Mouse (Mus musculus) granulocyte monocyte progenitor cell, adult 5-6 weeks (primary cell): ENCODE measurements at regions not wholly inside any gene's neighbourhood (a gene's known extent, or its start where the extent isn't known, plus 50 kb on each side); places are given as distances from the start of the nearest gene placed in this dataset.

Experiments used
- ATAC-seq: replicated peaks from 2 replicates; pipeline ENCODE4 v1.8.0; 2016; ENCODE audit warnings: mild to moderate bottlenecking, moderate TSS enrichment, inconsistent platforms; ENCODE audit not compliant: poor library complexity, severe bottlenecking

- no peak for ATAC-seq
These were observed 242.8 kb downstream of the 1700064H15Rik start for GRCm38 (mm10) chr3:19385675-19386074.

DNA sequence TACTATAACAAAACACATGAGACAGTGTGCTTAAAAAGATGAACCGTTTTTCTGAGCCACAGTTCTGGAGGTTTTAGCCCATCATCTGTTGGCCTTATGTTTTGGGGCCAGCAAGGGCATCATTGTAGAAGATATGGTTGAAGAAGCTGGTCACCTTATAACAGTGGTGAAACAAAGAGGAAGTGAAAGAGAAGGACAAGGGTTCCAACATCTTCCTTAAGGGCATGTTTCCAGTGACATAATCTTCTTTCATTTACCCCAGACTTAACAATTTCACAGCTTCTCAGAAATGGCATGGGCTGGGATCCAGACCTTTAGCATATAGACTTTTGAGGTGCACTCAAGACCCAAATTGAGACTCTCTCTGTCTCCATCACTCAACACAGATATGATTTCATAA lies 259.5 kb downstream of the 1700064H15Rik start:
- peak; percentile 87 for ATAC-seq

- no peak for ATAC-seq
These were observed 260.7 kb downstream of the 1700064H15Rik start for GRCm38 (mm10) chr3:19367761-19368160.
